Mouse (Mus musculus): Measurements from ENCODE around the gene Herpud1.

- TF ChIP-seq POLR2A (IDR thresholded peaks at IDR 0.05; ENCODE audit: borderline replicate concordance, extremely low read depth, low read depth, low read length) (no peak), CTCF (IDR thresholded peaks at IDR 0.05; ENCODE audit: insufficient read depth, low read length) (no peak)
These were observed 55.4 kb downstream of the Herpud1 start for GRCm38 (mm10) chr8:94441686-94442085.

Data from lung, adult 2 months (tissue).